Mouse (Mus musculus) kidney, adult 2 months (tissue): ENCODE measurements around the gene Pitpnb. TPM values are rescaled to one million over a fixed set of nuclear protein-coding genes. Genes with fewer than 3 reads are reported as not detected.

Source experiments
- DNase-seq: peaks from one replicate; pipeline ENCODE4 v3.0.0; 2021
- H3K27ac ChIP-seq: fragments of 200-500 bp; 2 replicates; pipeline ENCODE4 v1.5.1; 2012; ENCODE audit warnings: low read depth, low read length, control low read depth, inconsistent platforms; ENCODE audit not compliant: insufficient read depth
- H3K27me3 ChIP-seq: fragments of 200-500 bp; replicated peaks from 2 replicates; pipeline ENCODE4 v1.6.1; 2012; ENCODE audit warnings: mild to moderate bottlenecking, moderate library complexity, low read length, inconsistent platforms; ENCODE audit not compliant: control insufficient read depth, insufficient read depth
- H3K36me3 ChIP-seq: fragments of 200-500 bp; 2 replicates; pipeline ENCODE4 v1.6.1; 2012; ENCODE audit warnings: mild to moderate bottlenecking, moderate library complexity, low read length, inconsistent platforms; ENCODE audit not compliant: control insufficient read depth, insufficient read depth
- H3K4me1 ChIP-seq: fragments of 200-500 bp; 2 replicates; pipeline ENCODE4 v1.6.1; 2011; ENCODE audit warnings: low read length; ENCODE audit not compliant: control insufficient read depth, insufficient read depth
- H3K4me3 ChIP-seq: fragments of 200-500 bp; 2 replicates; pipeline ENCODE4 v1.5.1; 2011; ENCODE audit warnings: mild to moderate bottlenecking, low read depth, low read length, control low read depth; ENCODE audit not compliant: insufficient read depth
- CTCF ChIP-seq: fragments of 200-500 bp; conservative IDR thresholded peaks from 2 replicates; pipeline ENCODE4 v1.5.1; 2011; ENCODE audit warnings: low read depth, mild to moderate bottlenecking, control low read depth, low read length, moderate library complexity, mixed read lengths; ENCODE audit not compliant: insufficient read depth, insufficient read length
- POLR2A ChIP-seq: fragments of 200-500 bp; IDR thresholded peaks from one replicate; pipeline ENCODE4 v1.6.1; 2011; ENCODE audit warnings: low read depth, low read length, control low read depth
- WGBS: fragments of 180-500 bp; shearing (Covaris S2); methylation state at CpG from one replicate; pipeline ENCODE4 v1.1.7; 2018; 5-methylcytosine and 5-hydroxymethylcytosine counted together
- polyA plus RNA-seq: library from polyadenylated mRNA; depleted of rRNA; stranded (reverse); fragments of >200 nt; gene quantifications from 2 replicates; pipeline ENCODE4 v1.2.3, GENCODE M21; 2012; rRNA removed

The Pitpnb gene
- polyA plus RNA-seq, 1 experiment: 54.1 TPM

GRCm38 (mm10) chr5:111429726-111430125 is 99.2 kb downstream of the Pitpnb start:
- TF ChIP-seq CTCF: no peak
- TF ChIP-seq POLR2A: no peak
- DNase-seq: peak; percentile 44
- Histone ChIP-seq H3K27me3 (no peaks in the 10 kb centered on the region), H3K4me3 (no peak overlapping the region), H3K36me3 (no peaks in the 10 kb centered on the region), H3K4me1 (no peaks in the 10 kb centered on the region), H3K27ac (no peak overlapping the region; the same call in 1 of the 2 replicates)
- WGBS: 67% methylated on average over 7 of the region's 7 CpGs

- Histone ChIP-seq H3K4me1 (no peaks in the 10 kb centered on the region), H3K27me3 (no peaks in the 10 kb centered on the region), H3K36me3 (no peaks in the 10 kb centered on the region), H3K27ac (no peak overlapping the region), H3K4me3 (no peak overlapping the region)
- DNase-seq: peak; percentile 31
- 61% methylated on average over 11 of the region's 11 CpGs for WGBS
- TF ChIP-seq POLR2A: no peak
- TF ChIP-seq CTCF: no peak
Observed at GRCm38 (mm10) chr5:111431007-111431730, 100.6 kb downstream of the Pitpnb start.

GRCm38 (mm10) chr5:111432842-111433241 is 102.3 kb downstream of the Pitpnb start:
- Histone ChIP-seq H3K36me3 (no peaks in the 10 kb centered on the region), H3K4me1 (no peaks in the 10 kb centered on the region), H3K27me3 (no peaks in the 10 kb centered on the region), H3K4me3 (no peak overlapping the region), H3K27ac (no peak overlapping the region)
- DNase-seq: no peak
- TF ChIP-seq CTCF (no peak), POLR2A (no peak)
- WGBS: 71% methylated on average over 5 of the region's 5 CpGs

GRCm38 (mm10) chr5:111434342-111434842 is 103.8 kb downstream of the Pitpnb start:
- TF ChIP-seq POLR2A (no peak), CTCF (no peak)
- WGBS: 26% methylated on average over 16 of the region's 16 CpGs
- Histone ChIP-seq H3K27me3 (no peaks in the 10 kb centered on the region), H3K27ac (no peak overlapping the region), H3K4me3 (no peak overlapping the region), H3K36me3 (no peaks in the 10 kb centered on the region), H3K4me1 (no peaks in the 10 kb centered on the region)
- no peak for DNase-seq

GRCm38 (mm10) chr5:111436260-111436659 is 105.7 kb downstream of the Pitpnb start:
- H3K36me3 ChIP-seq: no peaks in the 10 kb centered on the region
- H3K27ac ChIP-seq: no peak overlapping the region
- no peak overlapping the region for H3K4me3 ChIP-seq
- no peaks in the 10 kb centered on the region for H3K27me3 ChIP-seq
- DNase-seq: no peak
- TF ChIP-seq POLR2A (no peak), CTCF (no peak)
- WGBS: 70% methylated on average over 7 of the region's 7 CpGs
- no peaks in the 10 kb centered on the region for H3K4me1 ChIP-seq

- H3K4me1 ChIP-seq: no peaks in the 10 kb centered on the region
- TF ChIP-seq POLR2A (no peak), CTCF (no peak)
- no peaks in the 10 kb centered on the region for H3K36me3 ChIP-seq
- H3K4me3 ChIP-seq: no peak overlapping the region
- DNase-seq: no peak
- no peaks in the 10 kb centered on the region for H3K27me3 ChIP-seq
- WGBS: 83% methylated on average over 7 of the region's 7 CpGs
- H3K27ac ChIP-seq: no peak overlapping the region
Observed at GRCm38 (mm10) chr5:111437205-111437604, 106.6 kb downstream of the Pitpnb start.

Other genes with a start within 250 kb of the Pitpnb start
- 1.1 and 1.4 TPM in 2 replicates for gene Mn1, start 86.6 kb downstream of the Pitpnb start, polyA plus RNA-seq